Mouse (Mus musculus): ENCODE measurements at regions not wholly inside any gene's neighbourhood (a gene's known extent, or its start where the extent isn't known, plus 50 kb on each side); places are given as distances from the start of the nearest gene placed in this dataset.

DNA sequence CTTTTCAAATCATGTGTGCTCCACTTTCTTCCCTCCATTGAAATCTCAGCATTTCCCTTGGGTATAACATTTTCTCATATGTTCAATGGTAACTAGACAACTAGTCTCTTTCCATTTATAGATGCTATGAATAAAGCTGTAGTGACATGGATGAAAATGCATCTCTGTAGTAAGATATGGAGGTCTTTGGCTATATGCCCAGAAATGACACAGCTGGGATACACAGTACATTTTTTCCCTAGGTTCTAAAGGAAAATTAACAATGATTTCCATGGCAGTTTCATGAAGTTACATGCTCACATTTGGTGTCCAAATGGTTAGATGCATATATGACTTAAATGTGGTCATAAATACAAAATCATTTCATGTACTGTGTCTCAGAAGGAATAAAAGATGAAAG, 99.0 kb downstream of the Prl2c2 start:
- TF ChIP-seq POLR2A (IDR thresholded peaks at IDR 0.05; ENCODE audit: insufficient read depth, low read depth, low read length) (no peak), CTCF (IDR thresholded peaks at IDR 0.05) (no peak)
